Mouse (Mus musculus) CH12.LX (cell line): ENCODE data around the gene Vamp9.

Experiments
- CHD2 ChIP-seq: IDR thresholded peaks from 2 replicates; pipeline ENCODE4 v1.6.1; 2011; ENCODE audit warnings: low read length, improper control_type of control experiment
- CTCF ChIP-seq, 2 experiments: IDR thresholded peaks in 1 of 2; conservative IDR thresholded peaks in 1 of 2; 2 replicates each; pipeline ENCODE4 v1.5.1; 2011 to 2012; ENCODE audit warnings: low read depth in 2 of 2, low read length in 2 of 2, improper control_type of control experiment in 1 of 2, inconsistent platforms in 1 of 2, mild to moderate bottlenecking in 1 of 2, moderate library complexity in 1 of 2
- E2F4 ChIP-seq: IDR thresholded peaks from 2 replicates; pipeline ENCODE4 v1.6.1; 2011; ENCODE audit warnings: low read depth, low read length, improper control_type of control experiment; ENCODE audit not compliant: insufficient replicate concordance
- ELF1 ChIP-seq: IDR thresholded peaks from 2 replicates; pipeline ENCODE4 v1.6.1; 2014; ENCODE audit warnings: low read depth, mild to moderate bottlenecking, inconsistent platforms, low read length, improper control_type of control experiment
- EP300 ChIP-seq: IDR thresholded peaks from 2 replicates; pipeline ENCODE4 v1.6.1; 2011; ENCODE audit warnings: low read length, improper control_type of control experiment
- IRF4 ChIP-seq: IDR thresholded peaks from 2 replicates; pipeline ENCODE4 v1.6.1; 2014; ENCODE audit warnings: low read depth, mild to moderate bottlenecking, inconsistent platforms, low read length, improper control_type of control experiment
- JUND ChIP-seq: conservative IDR thresholded peaks from 2 replicates; pipeline ENCODE4 v1.6.1; 2011; ENCODE audit warnings: low read depth, low read length, improper control_type of control experiment
- MAX ChIP-seq: IDR thresholded peaks from 2 replicates; pipeline ENCODE4 v1.6.1; 2011; ENCODE audit warnings: low read length, improper control_type of control experiment
- MEF2A ChIP-seq: IDR thresholded peaks from 2 replicates; pipeline ENCODE4 v1.6.1; 2014; ENCODE audit warnings: low read depth, mild to moderate bottlenecking, inconsistent platforms, low read length, improper control_type of control experiment, borderline replicate concordance
- POLR2A ChIP-seq: IDR thresholded peaks from 2 replicates; pipeline ENCODE4 v1.6.1; 2011; ENCODE audit warnings: low read depth, mild to moderate bottlenecking, improper control_type of control experiment, low read length
- RAD21 ChIP-seq: IDR thresholded peaks from 2 replicates; pipeline ENCODE4 v1.6.1; 2011; ENCODE audit warnings: low read depth, mild to moderate bottlenecking, low read length, improper control_type of control experiment, moderate library complexity
- UBTF ChIP-seq: IDR thresholded peaks from 2 replicates; pipeline ENCODE4 v1.6.1; 2012; ENCODE audit warnings: low read depth, mild to moderate bottlenecking, inconsistent platforms, low read length, improper control_type of control experiment, moderate library complexity
- USF2 ChIP-seq: conservative IDR thresholded peaks from 2 replicates; pipeline ENCODE4 v1.6.1; 2011; ENCODE audit warnings: low read depth, low read length, improper control_type of control experiment
- ZKSCAN1 ChIP-seq: IDR thresholded peaks from 2 replicates; pipeline ENCODE4 v1.6.1; 2012; ENCODE audit warnings: low read depth, inconsistent platforms, low read length, improper control_type of control experiment, borderline replicate concordance

- TF ChIP-seq CTCF (conservative IDR thresholded peaks at IDR 0.05 in 1 of 2, IDR thresholded peaks at IDR 0.05 in 1 of 2; ENCODE audit: low read depth in 2 of 2, low read length in 2 of 2) = no peak
- TF ChIP-seq UBTF = no peak
- TF ChIP-seq ZKSCAN1 = no peak
- TF ChIP-seq POLR2A = no peak
- no peak for TF ChIP-seq IRF4
- no peak for TF ChIP-seq EP300
- TF ChIP-seq ELF1 = no peak
- TF ChIP-seq RAD21 = no peak
- no peak for TF ChIP-seq MAX
- TF ChIP-seq JUND = no peak
- no peak for TF ChIP-seq USF2
- no peak for TF ChIP-seq CHD2
- no peak for TF ChIP-seq E2F4
- no peak for TF ChIP-seq MEF2A
These were observed 37.8 kb upstream of the Vamp9 start for GRCm38 (mm10) chr5:99868286-99868685.
